Mouse (Mus musculus): ENCODE data around the gene Mcf2l.

GRCm38 (mm10) chr8:12877126-12877525, 3.5 kb downstream of the Mcf2l start:
- TF ChIP-seq CTCF (IDR thresholded peaks at IDR 0.05; ENCODE audit: extremely low read depth, insufficient read depth, insufficient read length, insufficient replicate concordance) (no peak), POLR2A (IDR thresholded peaks at IDR 0.05; ENCODE audit: low read depth, low read length) (no peak)

Data from spleen, adult 2 months (tissue).